Mouse (Mus musculus) layer of hippocampus, adult 9-11 months (tissue): Measurements from ENCODE around the gene Tmeff2.

Experiments used
- DNase-seq: peaks from one replicate; pipeline ENCODE4 v3.0.0; 2022

The Tmeff2 gene

DNA sequence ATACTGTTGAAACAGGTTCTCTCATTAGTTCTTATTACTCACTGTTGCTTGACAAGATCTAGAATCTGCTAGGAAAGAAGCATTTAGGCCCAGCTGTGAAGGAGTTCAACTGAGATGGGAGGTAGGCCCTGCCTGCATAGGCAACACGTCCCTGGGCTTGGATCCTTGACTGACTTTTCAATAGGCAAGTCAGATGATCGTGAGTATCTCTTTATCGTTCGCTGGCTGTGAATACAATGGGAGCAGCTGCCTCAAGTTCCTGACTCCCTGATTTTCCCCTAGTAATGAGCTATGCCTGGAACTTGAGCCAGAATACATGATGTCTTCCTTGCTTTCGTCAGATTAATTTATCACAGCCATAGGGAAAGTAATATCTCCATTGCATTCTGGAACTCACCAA, 214.3 kb downstream of the Tmeff2 start:
- no peak for DNase-seq

DNA sequence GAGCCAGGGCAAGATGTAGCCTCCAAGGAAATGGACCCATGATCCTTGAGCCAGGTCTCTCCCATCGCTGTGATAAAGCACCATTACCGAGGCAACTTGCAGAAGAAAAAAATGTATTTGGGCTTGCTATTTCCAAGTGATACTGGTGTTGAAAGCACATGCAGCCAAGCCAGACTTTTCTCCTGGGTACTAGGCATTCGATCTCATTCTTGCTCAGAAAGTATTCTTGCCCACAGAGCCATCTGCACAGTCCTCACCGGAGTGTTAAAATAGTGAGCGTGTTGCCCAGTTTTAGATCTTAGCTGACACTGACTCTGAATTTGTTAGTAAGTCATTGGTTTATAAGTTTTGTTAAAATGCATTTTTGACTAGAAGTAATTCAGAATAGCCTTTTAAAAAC, 215.3 kb downstream of the Tmeff2 start:
- no peak for DNase-seq

DNA sequence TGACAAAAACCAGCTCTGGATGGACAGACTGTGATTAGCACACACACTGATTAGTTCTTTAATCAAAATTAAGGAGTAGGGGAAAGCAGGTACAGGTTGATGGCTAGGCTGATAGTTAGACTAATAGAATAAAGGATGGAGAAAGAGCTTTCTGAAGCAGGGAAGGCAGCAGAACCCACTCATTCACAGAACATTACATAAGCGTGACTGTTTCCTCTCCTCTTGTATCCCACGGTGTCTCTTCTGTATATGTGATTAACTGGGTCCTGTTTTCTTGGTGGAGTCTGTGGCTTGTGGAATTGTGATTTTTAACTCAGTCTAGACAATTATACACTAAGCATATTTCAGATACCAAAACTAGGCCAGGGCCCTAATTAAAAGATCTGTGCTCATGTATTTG, 217.4 kb downstream of the Tmeff2 start:
- no peak for DNase-seq

DNA sequence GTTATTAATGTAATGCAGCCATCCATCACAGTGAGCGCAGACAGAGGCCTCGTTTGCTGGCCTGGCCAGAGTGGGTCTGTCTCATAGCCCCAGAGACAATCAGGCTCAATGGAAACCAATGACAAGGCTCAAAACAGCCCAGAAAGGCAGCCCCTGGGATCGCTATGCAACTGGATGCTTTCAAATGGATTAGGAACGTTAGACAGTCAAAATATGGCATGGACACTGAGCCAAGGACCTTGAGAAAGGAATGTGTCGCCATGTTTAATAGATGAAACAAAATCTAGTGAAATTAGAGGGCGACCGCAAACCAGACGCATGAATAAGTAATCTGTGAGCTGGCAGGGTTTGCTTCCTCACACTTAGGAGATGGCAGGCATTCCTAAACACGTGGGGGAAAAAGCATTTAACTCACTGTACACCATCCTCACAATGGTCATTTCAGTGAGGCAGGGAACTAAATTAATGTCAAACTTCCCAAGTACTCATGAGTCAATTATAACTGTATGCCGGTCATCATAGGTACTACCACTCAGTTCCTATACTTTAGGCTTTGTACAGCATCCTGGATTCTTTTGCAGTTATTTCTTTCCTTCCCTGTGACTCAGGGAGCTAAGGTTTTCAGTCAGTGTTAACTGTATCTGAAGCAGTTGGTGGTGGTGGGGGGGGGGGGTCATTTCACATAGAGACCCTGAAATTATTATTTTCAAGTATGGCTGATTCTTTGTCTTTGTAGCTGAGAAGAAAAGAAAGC, 225.4 kb downstream of the Tmeff2 start:
- DNase-seq: no peak

DNA sequence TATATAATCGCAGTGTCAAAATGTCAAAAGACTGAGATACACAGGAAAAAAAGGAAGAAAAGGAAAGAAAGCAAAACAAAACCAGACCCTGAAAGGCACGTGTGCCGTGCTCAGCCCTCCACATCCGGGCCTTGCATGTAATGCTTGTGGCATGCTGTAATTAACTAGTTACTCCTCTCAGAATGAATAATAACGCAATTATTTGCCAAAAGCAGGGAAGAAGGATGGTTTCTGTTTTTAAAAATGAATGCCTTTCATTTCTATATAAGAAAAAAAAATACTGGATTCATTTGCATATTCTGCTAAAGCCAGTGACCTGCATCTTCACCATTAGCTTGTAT, 225.9 kb downstream of the Tmeff2 start:
- DNase-seq: no peak

DNA sequence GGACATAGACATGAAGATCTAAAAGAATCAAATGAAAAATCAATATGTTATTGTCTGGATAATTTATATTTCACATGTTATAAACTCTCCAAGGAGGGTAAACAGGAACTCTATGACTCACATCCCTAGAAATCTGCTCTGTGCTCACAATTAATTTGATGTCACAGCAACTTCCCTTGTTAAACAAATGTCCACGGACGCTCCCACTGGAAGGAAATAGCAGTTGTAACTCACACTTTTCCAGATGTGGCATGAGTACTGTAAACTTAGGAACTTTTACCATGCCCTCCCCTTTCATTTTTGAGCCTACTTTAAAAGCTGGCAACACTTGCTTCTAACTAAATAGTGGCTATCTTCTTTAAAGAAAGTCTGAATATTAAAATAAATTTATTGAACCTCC, 236.3 kb downstream of the Tmeff2 start:
- DNase-seq: no peak

DNA sequence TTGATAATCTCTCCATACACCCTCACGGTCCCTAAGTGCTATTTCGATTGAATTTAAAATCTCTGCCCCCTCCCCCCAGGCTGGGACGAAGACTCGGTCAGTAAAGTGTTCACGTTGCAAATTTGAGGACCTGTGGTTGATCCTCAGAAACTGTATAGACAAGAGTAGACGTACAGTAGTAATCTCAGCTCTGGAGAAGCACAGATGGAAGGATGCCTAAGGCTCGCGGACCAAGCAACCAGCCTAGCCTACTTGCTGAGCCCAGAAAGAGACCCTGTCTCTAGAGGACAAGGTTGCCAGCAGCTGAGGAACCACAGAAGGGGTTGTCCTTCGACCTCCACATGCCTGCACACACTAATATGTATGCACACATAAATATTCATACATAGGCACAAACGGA, 239.2 kb downstream of the Tmeff2 start:
- no peak for DNase-seq

DNA sequence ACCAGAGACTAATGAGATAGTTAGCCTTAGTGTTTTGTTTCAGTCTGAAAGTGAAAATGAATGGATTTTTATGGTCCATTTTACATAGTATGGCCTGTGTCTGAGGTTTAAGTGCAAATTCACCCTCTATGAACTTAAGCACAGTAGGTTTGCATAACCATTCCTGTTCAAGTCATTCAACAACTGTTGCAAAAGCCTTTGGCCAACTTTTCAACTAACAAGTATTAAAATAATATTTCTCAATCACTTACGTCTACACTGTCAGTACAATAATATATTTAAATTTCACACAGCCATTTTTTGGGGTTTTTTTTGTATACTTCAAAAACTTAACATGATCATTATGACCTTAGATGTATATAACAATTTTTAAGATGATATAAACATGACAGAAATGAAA, 240.9 kb downstream of the Tmeff2 start:
- no peak for DNase-seq

DNA sequence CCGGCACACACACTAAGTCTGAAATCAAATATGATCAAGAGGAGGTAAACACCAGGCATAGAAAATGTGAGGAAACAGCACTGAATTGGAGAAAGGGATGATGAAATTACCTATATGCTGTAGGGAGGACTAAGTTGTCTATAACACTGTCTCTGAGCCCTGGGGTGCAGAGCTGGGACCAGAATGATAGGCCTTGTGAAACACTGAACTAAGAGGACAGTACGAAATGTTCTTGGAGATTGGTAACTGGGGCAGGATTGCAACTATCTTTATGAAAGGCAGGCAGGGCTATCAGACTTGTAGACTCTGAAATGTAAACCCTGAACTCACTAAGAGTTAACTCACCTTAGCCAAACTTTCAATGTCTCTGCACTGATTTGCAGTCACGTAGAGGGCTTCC, 242.3 kb downstream of the Tmeff2 start:
- DNase-seq: no peak

DNA sequence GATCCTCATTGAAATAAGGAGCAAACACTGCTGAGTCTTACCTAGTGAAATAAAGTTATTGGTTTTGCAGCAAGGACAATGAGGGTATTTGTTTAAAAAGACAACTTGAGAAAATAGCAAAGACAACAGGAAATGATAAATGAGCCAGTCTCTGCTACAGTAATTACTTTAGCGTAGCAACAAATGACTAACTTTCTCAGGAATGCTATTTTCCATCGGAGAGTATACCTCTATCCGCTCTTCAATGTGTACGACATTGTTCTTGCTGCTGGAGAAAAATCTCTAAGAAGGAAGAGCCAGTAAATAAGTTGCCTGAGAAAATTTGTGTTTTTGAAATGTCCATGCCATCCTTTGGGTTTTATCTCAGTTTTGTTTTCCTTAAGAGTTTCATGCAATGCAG, 245.2 kb downstream of the Tmeff2 start:
- DNase-seq: no peak

DNA sequence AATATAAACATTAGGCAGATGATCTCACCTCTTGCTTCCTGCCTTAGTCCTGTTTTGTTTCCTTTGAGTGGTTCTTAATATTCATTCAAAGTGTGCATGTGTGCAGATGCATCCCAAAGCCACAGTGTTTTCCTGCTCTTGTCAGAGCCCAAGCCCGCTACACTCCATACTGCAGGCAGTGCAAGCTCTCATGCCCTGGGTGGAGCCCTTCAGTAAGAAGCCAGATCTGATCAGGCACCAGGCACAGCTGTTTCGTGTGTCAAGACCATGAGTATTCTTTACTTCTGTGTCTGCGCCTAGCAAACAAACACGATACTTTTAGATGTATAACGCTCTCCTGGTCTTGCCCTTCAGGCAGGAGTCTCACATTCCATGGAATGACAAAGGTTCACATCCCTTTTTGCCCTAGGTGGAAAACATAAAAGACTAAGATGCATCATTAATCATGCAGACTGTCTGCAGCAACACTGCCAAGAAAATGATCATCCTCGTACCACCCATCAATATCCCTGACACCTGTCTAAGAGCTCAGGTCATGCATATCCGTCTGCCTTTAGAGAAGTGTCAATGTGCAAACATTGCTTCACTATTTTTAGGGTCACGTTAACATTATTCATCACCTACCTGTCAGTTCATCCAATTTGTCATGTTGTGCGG, 248.2 kb downstream of the Tmeff2 start:
- DNase-seq: no peak

DNA sequence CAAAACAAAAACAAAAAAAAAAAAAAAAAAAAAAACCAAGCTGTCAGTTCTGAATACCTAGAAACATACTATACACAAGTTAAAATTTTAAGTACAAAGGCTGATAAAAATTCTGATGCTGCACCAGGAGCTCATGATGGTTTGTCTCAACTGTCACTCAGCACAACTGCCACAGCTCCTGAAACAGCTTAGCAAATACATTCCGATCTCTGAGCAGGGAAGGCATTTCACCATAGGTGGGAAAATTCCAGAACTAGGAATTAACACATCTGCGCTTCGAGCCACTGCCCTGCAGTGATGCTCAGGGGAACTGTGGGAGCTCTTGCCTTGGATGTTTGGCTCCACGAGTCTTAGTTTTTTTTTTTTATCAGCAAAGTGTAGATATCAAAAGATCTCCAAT, 249.0 kb downstream of the Tmeff2 start:
- no peak for DNase-seq

DNA sequence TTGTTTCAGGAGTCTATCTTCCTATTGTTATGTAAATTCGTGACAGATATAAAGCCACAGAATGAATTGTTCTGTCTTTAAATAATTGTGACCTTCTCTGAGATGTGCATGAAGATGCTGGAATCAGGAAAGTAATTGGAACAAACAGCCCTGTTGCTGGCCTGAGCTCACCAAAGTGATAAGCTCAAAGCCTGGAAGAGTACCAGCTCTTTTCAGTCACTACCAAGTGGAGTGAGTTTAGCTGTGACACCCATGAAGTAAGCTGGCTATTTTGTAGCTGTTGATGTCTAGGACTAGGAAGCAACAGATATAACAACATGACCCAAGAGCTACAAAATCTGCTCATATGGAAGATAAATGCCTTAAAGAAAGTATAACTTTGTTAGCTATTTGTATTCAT, 249.4 kb downstream of the Tmeff2 start:
- DNase-seq: no peak

DNA sequence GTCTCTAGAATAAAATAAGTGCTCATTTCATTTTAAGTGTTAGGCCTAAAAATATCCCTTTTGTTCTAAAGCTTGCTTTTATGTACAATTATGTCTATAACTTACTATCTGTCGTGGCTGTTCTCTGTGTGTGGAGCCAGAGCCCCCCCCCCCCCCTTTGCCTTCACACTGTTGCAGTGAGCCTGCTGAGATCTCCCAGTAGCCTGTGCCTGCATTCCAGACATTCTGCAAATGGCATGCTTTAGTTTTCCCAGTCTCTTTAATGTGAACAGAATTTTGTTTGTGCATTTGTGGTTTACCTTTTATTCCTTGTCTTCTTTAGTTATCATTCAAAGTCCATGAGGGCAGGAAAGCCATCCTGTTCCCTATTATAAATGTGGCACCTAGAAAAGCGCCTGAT, 251.6 kb downstream of the Tmeff2 start:
- DNase-seq: no peak

DNA sequence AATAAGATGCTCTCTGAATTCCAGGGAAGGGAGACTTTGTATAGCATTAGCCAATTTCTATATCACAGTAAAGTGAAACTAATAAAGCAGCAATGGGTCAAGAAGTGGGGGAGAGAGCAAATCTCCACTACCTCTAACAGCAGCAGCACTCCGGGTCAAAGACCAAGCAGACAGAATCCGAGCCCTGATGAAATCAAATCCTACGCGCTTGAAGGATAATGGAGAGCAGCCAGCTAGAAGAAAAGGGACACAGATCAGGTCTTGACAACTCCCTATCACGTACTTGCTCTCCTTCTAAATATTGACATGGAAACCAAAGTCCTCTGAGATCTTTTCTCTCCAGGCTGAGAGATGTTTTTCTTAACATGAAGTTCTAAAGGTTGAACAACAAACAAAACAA, 252.4 kb downstream of the Tmeff2 start:
- DNase-seq: no peak

DNA sequence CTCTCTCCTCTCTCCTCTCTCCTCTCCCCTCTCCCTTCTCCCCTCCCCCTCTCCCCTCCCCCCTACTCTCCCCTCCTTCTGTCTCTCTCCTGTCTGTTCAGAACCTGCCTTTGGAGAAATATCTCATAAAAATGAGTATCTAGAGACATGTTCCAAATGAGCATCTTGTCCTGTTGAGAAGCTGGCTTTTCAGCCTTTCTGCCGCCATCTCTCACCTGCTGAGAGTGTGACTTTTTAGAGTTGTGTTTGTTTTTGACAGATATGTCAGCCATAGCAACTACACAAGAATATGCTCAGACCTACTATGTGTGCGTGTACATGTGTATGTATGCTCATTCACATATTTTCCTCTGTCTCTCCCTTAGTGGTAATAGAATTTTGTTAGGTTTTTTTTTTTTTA, 283.8 kb downstream of the Tmeff2 start:
- no peak for DNase-seq

DNA sequence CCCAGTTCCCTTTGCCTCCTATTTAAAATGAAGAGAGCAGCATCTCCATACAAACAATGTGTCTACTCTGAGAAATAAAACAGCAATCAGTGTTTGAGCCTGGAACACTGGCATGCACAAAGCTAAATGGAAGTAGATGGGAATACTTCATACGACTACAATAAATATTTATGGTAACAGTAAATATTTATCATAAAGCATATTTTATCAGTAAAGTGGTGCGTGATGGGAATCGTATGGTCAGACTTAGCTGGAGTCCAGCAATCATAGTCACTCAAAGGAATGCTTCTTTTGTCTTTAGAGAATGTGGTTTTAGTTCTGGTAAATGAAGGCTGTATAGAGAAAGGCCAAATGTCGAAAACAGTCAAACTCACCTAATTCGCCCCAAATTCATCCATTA, 288.6 kb downstream of the Tmeff2 start:
- DNase-seq: no peak

DNA sequence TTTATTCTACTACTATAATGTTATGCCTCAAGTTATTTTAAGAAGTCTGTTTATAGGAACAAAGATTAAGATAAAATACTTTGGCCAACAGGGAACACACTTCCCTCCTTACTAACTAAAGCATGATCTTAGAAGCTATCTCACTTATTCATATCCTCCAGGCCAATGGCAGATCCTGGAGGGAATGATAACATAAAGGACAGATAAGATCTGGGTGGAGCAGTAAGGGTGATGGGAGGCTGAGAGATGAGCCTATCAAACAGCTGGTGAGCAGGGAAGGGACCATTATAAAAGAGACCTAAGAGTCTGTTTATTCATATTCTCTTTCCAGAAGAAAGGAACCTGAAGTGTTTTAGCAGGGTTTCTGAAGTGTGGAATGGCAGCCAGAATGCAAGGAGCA, 290.8 kb downstream of the Tmeff2 start:
- no peak for DNase-seq

DNA sequence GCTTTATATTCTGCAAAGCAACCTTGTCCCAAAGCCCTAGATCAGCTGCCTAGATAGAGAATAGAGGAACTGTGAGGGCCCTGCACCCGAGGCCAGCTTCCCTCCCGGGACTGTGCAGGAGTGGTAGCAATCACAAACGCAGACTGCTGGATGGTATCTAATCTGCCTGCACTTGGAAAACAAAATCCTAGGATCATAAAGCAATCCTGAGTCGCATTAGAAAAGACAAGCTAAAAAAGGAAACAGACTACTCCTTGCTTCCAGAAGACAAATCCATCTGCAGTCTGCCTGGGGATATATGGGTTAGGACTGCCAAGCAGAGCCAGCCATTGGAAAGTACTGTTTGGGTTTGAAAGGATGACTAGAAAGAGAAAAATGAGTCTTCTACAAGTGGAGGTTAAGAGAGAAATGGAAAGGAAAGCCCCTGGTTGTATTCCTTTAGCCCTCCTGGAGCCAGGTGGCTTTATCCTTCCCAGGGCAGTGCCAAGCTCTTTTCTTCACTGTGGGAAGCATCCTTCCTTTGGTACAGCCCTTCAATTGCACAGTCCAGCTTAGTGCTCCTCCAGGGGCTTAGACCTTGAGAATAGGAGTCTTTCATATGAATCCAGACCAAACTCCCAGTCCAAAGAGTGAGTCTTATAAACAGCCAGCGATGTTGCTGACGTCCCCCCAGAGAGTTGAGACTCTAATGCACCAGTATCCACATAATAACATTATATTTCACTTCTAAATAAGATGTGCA, 291.6 kb downstream of the Tmeff2 start:
- DNase-seq: no peak

DNA sequence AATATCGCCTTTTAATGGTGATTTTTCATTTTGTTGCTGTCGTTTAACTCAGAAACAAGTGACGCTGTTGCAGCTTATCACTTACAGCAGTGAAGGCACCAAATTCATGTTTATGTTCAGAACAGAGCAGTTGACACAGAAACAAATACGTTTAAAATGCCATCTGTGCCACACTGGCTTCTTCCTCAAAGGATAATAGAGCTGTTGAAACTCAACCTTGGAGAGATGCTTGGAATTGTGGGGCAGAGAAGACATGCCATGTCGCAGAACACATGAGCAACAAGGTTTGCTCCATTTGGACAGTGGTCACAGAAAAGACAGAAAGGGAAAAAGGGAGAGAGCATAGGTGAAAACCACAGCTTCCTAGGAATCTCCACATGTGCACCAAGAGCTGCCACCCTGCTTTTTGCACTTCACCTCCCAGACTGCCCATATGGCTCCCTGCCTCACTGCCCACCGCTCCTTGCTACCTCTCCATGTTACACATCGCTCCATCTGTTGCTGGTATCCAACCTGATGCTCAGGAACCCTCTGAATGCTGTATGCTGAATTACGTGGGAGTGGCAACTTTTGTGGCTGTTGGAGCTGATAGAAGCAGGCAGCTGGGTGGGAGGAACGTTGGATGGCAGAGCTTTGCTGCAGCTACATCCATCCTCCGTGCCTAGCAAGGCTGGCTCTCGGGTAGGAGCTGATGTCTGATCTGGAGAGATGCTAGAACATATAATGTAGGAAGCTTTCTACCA, 298.8 kb downstream of the Tmeff2 start:
- DNase-seq: peak; percentile 93

DNA sequence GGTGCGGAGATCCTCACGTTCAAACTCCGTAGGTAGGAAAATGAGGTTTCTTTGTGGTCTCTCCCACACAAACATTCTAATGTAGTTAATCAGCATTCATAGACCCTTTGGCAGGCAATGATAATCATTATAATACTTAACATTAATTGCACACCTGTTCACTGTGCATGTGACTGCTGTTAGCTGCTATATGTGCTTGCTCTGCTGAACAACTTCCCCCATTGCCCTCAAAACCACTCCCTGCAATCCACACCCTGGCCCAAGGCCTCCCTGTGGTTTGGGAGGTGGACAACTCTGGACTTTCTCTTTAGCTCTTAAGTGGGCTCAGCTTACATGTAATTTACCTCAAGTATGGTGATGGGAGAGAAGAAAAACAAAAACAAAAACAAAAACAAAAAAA, 299.5 kb downstream of the Tmeff2 start:
- no peak for DNase-seq

DNA sequence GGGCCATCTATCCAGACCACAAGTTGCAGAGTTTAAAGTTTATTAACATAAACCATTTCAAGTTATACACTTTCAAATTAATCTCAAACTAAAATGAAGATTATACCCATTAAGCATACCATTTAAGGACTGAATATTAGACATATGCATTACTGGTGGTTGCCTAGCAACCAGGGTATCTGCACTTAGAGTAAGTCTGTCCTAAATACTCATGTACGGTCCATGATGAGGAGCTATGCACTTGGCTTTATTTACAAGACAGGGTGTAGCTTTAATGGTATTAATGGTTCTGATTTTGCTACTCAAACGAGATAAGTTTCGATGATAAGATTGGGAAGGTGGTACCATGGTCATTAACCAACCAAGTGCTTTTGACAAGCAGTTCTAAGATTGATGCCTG, 315.2 kb downstream of the Tmeff2 start:
- no peak for DNase-seq

DNA sequence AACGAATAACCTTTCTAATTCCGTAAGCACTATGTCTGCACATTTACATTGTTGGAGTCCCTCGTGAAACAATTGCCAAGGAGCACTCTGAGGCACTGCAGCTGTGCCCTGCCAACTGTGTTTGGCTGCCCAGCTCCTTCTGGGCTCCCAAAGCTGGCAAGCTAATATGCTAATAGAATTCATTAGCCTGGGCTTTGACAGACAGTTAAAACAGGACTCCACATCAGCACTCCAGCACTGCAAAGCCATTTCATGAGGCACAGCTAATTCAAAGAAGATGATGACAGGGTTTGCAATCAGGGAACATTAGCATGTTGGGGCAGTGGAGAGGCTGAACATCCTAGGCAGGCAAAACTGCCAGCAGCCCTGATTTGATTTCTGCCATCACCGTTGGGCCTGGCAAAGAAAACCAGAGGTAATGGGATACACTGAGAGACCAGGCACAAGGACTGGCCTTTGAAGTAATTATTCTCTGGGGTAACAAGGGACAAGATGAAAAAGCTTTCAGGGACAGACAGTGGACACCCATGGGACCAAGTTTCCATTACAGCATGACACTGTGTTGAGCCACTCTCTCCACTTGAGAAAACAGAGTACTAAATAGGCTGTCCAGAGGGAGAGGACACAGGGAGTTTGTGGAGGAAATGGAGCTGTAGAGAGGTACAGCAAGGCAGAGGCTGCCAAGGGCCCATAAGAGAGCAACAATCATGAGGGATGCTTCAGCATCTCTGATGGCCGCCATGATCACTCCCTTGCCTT, 316.0 kb downstream of the Tmeff2 start:
- DNase-seq: peak; percentile 48
